Mouse (Mus musculus): Measurements from ENCODE around the gene Gm498.

Gm498 gene

DNA sequence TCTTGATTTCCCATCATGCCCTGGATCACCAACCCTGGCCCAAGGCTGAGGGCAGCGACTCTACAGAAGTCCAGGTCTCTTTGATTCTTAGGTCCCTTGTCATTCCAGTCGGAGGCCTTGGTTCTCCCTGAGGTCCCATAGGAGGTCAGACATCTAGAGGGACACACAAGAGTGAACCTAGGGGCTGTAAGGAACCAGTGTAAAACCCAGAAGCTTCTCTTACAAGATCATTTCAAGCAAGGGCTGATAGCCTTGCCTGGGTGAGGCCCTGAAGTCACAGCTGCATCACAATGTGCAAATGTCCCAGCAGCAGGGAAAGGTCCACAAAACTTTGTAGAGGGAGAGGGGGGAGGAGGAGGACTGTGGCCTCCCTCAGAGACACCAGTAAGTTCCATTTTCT lies at the start of gene Gm498:
TSS of gene Gm498 (plus strand) at position 301 of the 400 bp plus-strand sequence.
- no peak for DNase-seq

DNA sequence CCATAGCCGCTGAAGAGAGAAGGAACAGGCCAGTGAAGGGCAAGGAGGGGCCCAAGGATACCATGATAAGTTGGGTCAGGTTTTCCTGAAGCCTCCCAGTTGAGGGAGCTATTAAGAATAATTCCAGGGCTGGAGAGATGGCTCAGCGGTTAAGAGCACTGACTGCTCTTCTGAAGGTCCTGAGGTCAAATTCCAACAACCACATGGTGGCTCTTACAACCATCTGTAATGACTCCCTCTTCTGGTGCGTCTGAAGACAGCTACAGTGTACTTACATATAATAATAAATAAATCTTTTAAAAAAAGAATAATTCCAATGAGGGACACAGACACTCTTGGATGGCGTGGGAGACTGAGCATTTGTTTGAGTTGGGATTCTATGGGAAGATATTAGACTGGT lies 47.4 kb upstream of the Gm498 start:
- no peak for DNase-seq

DNA sequence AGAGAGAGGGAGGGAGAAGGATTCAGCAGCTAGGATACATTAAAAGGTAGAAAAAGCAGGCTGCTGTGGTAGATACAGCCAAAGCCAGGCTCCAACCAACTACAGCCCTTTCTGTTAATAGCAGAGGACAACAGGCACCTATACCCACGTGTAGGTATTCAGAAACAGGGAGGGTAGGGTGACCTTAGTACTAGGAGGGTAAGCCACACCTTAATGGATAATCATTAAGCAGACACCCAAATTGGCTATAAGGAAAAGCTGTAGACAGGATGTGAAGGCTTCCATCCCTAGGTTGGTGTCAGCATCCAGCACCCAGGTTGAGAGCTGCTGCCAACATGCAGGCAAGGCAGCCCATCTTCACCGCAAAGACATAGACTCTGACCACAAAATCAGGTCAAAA lies 45.4 kb upstream of the Gm498 start:
- no peak for DNase-seq

DNA sequence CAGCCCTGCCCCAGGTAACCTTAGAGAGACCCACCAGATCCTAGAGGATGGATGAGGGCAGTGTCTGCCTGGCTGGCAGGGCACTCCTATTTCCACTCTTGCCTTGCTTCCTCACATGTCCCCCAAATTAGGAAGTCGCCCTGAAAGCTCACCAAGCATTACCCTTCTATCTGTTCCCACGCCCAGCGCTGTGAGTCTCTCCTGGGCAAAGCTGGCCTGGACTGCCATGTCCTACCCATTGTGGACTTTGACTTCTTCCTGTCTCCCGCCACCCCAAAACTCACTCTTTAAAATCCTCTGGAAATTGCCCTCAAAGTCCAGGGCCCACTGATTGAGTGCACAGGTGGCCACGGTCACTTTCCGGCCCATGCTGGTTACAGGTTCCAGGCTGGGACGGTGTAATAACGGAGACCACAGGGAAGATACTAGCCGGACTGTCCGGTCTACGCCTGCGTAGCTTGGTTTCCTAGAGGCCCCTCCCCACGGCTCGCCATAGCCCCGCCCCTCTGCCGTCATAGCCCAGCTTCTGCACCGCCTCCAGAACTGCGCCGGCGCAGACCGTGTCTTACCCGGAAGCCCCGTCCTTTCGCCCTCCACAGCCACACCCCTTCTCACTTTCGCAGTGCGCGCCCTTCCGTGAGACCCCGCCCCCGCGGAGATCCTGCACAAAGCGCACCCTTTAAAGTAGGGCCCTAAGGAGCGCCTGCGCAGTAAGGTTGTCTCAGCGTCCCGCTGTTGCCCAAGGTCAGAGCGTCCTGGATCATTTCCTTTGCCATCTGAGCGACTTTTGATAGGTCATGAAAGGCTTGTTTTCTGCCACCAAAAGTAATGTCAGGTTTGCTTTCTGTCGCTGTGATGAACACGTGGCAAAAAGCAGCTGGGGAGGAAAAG lies 44.0 kb upstream of the Gm498 start, which contains the start of the genes Nadsyn1 and Dhcr7:
TSS of gene Nadsyn1 (minus strand) at position 475 of the 891 bp plus-strand sequence.
TSS of gene Dhcr7 (plus strand) at position 771 of the 891 bp plus-strand sequence.
- peak; percentile 99 for DNase-seq

DNA sequence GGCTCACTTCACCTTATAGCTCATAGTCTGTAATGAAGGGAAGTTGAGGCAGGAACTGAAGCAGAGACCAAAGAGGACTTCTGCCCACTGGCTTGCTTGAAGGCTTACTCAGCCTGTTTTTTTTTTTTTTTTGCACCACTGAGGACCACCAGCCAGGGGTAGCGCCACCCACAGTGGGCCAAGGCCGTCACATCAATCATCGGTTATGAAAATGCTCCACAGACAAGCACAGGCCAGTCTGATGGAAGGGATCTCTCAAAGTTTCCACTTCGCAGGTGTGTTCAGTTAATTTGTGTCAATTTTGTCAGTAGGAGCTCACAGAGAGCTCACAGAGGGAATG lies 43.4 kb upstream of the Gm498 start:
- DNase-seq: no peak

DNA sequence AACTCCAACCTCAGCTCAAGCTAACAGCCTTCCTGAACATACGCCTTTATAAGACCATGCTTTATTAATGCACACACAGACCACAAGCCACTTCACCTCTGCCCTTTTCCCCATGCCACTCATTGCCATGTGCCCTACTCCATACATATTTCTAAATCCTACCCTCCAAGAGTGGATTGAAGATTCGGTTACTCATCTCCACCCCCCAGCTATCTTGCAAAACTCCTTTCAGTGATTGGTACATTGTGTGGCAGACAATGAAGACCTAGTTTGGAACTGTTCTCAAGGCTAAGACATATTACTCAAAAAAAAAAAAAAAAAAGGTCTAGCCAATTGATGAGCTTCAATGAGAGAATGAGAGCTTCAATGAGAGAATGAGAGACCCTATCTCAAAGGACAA lies 39.7 kb upstream of the Gm498 start:
- DNase-seq: no peak

DNA sequence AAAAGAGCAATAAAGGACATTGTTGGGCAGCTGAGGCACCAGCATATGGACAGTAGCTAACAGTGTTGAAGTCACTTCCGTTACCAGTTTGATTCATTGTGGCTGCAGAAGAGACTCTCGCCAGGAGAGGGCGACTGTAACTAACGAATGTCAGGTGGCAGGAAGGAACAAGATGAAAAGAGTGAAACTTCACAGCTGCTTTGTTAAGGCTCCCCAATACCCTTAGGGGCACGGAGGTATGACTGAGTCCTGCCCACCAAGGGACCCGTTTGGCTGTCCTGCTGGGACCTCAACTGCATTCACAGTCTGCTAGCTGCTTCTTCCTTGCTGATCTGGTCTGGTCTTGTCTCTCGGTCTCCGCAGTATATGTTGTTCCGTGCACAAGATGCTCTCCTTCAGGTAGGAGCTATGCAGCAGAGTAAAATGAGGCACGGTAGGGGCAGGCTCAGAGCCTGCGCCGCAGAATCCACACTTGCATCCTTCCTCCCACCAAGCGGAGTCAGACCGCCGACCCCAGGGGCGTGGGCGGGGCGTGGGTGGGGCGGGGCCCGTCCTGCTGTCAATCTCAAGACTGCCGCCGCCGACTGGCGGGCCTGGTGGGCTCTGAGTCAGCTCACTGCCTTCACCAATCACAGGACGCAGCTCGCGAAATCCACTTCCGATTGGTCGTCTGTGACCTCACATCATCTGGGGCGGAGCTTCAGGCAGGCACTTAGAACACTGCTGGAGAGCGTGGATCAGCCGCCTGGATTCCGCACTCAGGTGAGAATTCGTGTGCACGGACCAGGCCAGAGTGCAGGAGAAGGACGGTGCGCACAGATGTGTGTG lies 36.9 kb upstream of the Gm498 start:
- DNase-seq: peak; percentile 95

DNA sequence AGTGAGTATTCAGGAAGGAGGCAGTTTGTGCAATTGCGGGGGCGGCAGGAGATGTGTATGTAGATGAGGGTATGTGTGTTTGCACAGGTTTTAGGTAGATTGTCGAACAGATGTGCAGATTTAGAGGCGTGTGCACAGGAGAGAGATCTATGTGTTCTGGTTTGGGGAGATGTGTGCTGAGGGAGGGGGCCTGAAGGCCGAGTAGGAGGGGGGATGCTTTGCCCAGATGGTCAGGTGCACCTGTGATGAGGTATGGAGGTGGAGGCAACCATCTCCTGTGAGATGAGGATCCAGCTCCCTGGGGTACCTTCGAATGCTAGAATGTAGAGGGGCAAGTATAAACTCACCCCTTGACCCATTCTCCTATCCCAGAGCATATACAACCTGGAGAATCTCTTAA lies 36.2 kb upstream of the Gm498 start:
- DNase-seq: no peak

DNA sequence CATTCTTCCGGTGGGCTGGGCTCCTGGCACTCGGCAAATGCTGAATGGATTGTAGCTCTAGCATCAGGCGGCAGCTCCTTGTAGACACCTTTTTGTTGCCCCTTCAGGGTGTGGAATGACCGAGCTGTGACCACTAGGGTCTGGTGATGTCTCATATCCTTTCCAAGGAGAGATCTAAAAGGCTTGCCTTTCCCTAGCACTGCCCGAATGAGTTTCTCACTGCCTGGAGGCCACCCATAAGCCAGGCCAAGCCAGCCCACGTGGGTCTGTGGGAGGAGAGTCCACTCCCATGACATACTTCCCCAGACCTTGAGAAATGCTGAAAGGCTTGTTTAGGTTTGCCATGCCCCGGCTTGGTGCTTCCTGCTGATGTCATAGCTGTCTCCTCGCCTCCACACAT lies 34.4 kb upstream of the Gm498 start:
- no peak for DNase-seq

DNA sequence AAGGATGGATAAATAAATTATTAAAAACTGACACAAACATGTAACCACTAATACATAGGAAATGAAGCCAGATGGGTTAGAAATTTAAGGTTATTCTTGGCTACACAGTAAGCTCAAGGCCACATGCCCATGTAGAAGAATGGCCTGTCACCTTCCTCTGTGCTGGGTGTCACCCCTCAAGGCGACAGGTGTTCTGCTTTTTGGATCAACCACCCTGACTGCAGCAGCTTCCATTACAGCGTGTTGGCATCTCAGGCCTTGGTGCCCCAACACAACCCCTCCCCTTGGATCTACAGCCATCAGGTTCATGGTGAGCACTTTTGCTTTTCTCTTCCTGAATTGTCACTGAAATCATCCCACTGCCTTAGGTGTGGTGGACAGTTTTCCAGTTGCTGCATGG lies 34.0 kb upstream of the Gm498 start:
- no peak for DNase-seq

DNA sequence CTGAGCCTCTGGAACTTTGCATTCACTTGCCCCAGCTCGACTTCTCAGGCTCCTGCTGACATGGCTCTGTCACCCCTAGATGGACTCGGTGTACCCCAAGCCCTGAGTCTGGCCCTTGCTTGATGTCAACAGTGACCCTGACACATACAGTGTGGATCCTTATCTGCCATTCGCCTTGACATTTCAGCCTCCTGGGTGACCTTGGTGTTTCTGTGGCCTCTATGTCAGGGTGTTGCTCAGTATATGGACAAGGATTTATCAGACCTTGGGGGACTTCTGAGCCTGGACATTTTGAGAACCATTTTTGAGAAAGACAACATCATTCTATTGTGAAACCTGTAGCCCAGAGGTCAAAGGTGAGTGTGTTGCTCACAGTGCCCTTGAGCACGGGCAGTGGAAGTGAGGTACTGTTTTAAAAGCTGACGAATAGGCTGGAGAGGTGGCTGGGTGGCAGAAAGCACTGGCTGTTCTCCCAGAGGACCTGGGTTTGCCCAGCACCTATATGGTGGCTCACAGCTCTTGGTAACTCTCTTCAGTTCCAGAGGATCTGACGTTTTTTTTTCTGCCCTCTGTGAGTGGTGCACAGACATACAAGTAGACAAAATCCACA lies 33.0 kb upstream of the Gm498 start:
- no peak for DNase-seq

DNA sequence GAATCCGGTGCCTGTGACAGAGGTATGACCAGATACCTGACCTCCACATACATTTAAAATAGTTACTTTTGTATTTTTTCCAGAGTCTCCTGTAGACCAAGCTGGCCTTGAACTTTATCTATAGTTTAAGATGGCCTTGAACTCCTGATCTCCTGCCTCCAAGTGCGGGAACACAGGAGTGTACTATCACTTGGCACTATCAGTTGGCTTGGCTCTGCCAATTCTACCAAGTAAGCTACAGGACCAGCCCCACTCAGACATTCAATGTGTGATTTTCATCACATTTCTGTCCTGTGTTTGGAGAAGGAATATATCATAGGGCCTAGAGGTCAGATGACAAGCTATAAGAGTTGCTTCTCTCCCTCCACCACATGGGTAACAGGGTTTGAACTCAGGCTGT lies 32.3 kb upstream of the Gm498 start:
- no peak for DNase-seq

DNA sequence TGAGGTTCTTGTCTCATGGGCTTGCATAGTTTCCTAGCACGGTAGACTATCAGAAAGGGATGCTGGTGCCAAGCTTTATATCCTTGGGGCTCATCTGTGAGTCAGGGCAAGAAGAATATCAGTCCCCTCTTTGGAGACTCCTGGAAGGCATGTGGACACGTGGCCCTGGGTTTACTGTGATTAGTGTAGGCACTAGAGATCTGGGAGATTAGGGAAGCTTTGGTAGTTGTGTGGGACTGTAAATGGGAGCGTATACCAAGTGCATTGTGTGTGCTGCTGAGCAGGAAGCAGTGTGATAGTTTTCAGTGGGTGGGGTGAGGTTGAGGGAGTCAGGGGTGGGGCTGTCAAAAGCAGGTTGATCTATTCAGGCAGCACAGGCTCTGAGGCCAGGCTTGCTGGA lies 31.7 kb upstream of the Gm498 start:
- no peak for DNase-seq

DNA sequence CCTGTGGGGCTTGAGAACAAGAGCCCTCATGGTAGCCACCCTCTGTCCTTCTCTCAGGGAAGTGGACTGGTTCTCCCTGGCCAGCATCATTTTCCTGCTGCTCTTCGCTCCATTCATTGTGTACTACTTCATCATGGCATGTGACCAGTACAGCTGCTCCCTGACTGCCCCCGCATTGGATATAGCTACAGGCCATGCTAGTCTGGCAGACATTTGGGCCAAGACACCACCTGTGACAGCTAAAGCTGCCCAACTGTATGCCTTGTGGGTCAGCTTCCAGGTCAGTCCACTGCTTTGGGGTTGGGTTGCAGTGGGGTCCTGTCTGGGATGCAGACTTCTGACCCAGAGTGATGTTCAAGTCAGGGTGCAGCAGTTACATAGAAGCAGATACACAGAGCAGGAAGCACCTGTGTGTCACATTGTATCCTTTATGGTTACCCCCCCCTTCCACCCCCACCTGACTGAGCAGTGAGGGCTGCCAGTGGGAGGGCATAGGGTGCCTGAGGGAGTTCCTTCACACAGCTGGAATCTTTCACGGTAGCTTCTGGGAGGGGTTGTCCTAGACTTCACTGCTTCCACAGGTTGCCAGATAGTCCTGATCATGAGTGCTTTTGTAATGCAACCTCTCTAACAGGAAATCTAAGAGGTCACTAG lies 28.8 kb upstream of the Gm498 start:
- peak; percentile 48 for DNase-seq

DNA sequence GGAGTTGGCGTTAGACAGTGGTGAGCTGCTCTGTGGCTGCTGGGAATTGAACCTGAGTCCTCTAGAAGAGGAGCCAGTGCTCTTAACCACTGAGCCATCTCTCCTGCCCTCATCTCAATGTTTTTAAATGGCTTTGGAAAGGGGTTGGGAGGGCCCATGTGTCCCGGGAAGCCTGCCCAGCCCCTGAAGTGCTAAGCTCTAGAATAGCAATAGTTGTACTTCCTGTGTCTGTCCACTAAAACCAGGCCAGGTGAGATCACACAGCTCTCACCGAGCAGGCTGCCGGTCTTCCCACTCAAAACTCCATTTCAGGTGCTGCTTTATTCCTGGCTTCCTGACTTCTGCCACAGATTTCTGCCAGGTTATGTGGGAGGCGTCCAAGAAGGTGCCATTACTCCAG lies 26.5 kb upstream of the Gm498 start:
- no peak for DNase-seq

DNA sequence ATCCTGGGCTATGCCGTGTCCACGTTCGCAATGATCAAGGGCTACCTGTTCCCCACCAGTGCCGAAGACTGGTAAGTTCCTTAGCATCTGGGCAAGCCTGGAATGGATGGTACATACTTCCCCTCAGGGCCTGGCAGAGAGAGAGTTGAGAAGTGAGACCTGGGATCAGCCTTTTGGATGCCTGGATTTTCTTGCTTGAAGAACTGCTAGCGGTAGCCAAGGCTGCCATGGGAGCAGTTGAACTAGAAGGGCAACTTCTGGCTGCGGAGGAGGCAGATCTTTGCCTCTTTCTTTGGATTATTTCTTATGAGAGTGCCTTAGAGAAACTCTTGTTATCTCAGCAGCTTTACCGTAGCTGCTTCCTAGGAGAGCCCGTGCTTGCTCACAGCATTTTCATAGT lies 25.3 kb upstream of the Gm498 start:
- no peak for DNase-seq

DNA sequence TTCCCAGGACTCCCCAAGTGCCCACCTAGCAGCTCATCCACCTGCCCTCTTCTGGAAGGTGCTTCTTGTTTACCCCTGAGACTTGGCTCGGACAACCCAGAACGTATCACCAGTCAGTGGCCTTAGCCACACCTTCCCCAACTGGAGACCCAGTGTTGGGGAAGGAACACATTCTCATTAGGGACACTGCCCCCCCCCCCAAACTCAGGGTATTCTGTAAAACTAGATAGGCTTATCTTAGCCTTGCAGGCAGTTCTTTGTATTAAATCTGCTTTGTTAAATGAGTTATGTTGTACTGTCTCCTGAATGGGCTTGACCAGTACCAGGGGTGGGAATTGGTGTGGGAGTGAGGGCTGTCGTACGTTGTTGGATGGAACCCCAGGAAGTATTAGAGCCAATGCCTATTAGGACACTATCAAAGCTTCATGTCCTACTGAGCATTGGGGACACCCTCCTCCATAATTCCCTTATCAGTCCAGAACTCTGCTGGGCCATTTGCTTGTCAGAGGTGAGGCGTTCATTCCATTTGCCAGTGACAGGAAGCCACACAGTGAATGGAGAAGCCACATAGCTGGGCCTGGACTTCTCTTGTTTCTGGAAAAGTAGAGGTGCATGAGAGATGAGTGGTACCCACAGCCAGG lies 18.4 kb upstream of the Gm498 start:
- no peak for DNase-seq

DNA sequence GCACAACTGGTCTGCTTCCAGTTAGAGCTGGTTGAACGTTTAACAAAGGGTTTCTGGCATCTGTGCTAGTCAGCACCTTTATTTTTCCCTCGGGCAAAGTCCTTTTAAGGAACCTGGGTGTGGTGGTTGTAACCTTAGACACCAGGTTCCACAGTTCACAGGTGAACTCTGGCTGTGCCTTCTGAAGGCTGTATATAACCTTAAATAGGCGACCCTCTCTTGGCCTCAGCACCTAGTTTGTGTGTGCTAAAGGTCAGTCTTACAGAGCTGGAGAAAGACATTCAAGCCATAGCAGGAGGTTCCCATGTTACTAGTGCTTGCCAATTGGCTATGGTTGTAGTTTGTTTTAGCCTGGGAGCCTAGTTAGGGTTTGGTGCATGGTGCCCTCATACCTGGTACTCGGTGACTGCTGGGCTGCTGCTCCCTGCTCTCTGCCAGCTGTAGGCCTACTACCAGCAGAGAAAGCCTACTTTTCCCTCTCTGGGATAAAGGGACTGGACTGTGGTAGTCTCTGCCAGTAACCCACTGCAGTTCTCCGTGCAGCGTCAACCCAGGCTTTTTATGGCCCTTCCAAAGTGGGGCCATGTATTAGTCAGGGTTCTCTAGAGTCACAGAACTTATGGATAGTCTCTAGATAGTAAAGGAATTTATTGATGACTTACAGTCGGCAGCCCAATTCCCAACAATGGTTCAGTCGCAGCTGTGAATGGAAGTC lies 17.7 kb upstream of the Gm498 start:
- DNase-seq: no peak

DNA sequence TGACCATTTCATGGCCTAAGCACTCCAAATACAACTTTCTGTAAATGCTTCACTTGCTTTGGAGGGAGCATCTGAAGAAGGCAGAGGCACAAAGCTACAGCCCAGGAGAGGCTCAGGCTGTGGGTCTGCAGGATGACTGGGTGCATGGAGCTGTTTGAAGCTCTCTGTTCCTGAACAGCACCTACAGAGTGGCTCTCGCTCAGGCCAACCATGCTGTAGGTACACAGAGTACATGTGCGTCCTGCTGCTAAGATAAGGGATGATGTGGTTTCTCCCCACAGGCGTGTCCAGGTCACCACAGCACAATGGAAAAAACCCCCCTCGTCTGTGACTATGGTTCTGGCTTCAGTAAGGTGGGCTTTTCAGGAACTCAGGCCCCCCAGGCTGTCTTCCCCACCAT lies 2.2 kb downstream of the Gm498 start:
- no peak for DNase-seq

DNA sequence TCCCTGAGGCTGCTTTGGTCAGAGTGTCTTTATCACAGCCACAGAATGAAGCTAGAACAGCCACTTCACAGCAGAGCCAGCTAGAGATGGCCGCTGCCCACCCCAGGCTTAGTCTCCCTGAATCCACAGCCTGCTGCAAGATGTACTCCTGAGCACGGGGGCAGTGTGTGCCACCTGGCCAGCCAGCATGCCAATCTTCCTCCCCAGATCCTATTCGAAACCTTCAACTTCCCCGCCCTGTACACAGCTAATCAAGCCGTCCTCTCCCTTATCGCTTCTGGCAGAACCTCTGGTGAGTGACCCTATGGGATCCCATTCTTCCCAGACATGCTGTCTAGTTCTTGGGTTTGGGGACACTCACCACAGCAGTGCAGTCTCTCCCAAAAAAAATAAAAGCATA lies 17.1 kb downstream of the Gm498 start:
- DNase-seq: no peak

DNA sequence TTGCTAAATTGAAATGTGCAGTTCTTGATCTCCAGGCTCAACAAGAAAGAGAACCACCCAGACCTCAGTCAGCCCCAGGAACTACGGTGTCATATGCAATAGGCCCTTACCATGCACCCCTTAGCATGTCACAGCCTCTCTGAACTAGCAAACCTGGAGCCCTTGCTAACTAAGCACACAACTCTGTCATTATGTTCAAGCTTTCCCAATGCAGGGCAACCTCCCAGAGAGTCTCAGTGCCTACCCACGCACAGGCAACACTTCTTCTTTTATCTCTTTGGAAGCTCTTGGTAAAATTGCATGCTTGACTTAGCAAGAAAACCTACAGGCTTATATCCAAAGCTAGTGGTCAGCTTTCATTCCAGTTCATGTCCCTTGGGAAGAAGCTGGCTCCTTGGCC lies 24.5 kb downstream of the Gm498 start:
- DNase-seq: no peak

DNA sequence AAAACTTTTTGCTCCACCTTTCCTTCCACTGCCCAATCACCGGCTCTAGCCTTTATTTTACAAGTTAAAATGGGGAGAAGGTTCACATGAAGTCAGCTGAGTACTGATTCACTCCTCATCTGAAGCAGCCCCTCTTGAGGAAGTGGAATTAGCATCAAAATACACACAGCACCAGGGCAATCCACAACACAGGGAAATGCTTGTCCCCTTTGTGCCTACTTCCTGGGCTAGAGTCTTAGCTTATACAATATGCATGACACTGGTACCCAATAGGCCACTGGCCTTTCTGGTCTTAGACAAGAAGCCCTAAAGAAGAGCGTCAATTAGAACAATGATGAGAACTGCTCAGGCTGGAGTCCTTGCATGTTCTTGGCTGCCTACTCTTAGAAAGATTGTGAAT lies 25.7 kb downstream of the Gm498 start:
- no peak for DNase-seq
